Mouse (Mus musculus): ENCODE data around the gene Cdk11b.

GRCm38 (mm10) chr4:155690571-155691375 is 66.1 kb downstream of the Cdk11b start:
- TF ChIP-seq EP300 (IDR thresholded peaks at IDR 0.05) (no peak), CTCF (IDR thresholded peaks at IDR 0.05) (no peak)

All from lung, postnatal 0 days (tissue).